Mouse (Mus musculus): ENCODE results near the gene Gm13697.

The Gm13697 gene

DNA sequence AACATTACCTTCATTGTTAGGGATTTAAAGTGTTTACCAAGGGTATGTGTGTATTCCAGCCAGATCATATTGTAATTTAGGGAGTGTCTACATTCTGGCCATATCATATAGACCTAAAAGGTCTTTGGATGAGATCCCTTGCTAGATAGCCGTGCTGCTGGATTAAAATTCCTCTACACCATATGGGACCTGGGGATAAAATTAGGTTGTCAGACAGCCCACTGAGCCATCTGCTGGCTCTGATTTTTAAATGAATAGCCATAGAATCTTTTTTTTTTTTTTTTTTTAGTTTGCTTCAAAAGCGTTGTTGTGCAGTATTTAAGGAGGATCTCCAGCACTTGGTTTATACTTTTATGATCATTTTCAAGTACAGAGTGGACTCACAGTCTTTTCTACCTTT is 48.0 kb downstream of the Gm13697 start:
- WGBS = 48% methylated on average over 2 of the region's 2 CpGs

DNA sequence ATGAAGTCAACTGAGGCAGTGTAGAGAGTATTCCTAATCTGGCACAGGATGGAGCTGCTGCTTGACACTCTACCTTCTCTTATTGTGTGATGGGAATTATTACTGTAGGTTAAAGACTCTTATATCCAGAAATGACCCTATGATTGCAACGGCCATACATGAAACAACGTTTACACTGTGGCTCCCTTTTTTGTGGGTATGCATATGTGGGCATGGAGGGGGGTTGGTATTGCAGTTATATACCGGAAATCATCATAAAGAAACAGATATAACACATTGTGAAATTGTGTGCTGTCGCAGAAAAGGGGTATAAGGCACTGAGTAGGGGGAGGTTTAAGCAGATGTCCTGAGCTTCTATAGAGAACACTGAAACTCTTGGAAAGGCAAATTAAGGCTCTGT is 51.5 kb downstream of the Gm13697 start:
- 86% methylated on average over 4 of the region's 4 CpGs for WGBS

Data from cerebral cortex, adult 2 months (tissue).